8 mouse cellular contexts compared by ENCODE assay signal in the genomic region with DNA sequence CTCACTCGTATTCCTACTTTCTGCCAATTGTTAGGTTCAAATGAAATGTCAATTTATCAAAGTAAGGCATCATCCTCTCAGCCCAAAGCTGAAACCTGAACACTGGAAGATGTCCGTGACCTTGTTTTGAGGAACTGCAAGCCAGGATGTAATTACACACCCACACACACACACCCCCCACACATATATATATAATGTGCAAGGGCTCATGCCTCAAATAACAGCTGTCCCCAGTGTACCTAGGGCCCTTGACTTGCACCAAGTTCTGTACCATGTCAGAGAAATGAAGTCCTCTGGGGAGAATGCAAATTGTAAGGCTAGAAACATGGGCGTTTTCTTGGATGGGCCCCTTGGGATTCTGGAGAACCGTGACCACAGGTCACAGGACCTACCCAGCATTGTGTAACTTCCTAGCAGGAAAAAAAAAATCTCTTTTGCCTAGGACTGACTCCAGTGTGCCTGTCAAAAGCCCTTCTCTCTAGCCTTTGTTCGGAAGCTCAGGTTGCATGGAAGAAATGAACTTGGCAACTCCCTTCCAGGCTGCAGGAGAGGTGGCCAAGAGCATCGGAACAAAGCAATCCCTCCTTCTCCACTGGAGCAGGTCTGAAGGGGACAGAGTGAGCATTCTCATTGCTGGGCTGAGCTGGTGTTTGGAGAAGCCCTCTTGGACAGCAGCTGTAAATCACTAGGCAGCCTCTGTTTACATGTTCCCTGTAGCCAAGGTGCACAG.
A peak's percentile ranks its signal among the peaks of the same experiment; 100 is the strongest.
DNase-seq lines count a peak whose midpoint lies in the region; ATAC-seq and TF ChIP-seq lines count a peak whose summit lies in the region.

No protein-coding gene starts in this region.

- H3K4me2 ChIP-seq in hindbrain, embryonic 16.5 days (ENCODE audit: low read length) = no peak overlapping the region
- H3K4me2 ChIP-seq in embryonic facial prominence, embryonic 15.5 days (replicated peaks) = no peak overlapping the region
- H3K4me2 ChIP-seq in intestine, postnatal 0 days (replicated peaks; ENCODE audit: low read depth) = no peak overlapping the region
- no peak overlapping the region for H3K4me2 ChIP-seq in midbrain, embryonic 16.5 days (ENCODE audit: low read length)

- no peaks in the 10 kb centered on the region for H3K36me3 ChIP-seq in hindbrain, embryonic 10.5 days
- H3K36me3 ChIP-seq in hindbrain, embryonic 16.5 days (ENCODE audit: control insufficient read depth, insufficient read depth, low read length) = no peaks in the 10 kb centered on the region
- H3K36me3 ChIP-seq in embryonic facial prominence, embryonic 15.5 days = no peaks in the 10 kb centered on the region
- no peaks in the 10 kb centered on the region for H3K36me3 ChIP-seq in intestine, postnatal 0 days (ENCODE audit: control insufficient read depth, insufficient read depth)
- no peaks in the 10 kb centered on the region for H3K36me3 ChIP-seq in midbrain, embryonic 16.5 days (ENCODE audit: control insufficient read depth, insufficient read depth, low read length)

- H3K9ac ChIP-seq in hindbrain, embryonic 16.5 days (ENCODE audit: low read depth, low read length) = no peak overlapping the region
- H3K9ac ChIP-seq in embryonic facial prominence, embryonic 15.5 days = no peak overlapping the region
- H3K9ac ChIP-seq in intestine, postnatal 0 days (ENCODE audit: low read depth, low read length) = no peak overlapping the region
- H3K9ac ChIP-seq in midbrain, embryonic 16.5 days (ENCODE audit: low read depth, low read length) = no peak overlapping the region

- no peak for TF ChIP-seq CTCF in intestine, postnatal 0 days (IDR thresholded peaks at IDR 0.05; ENCODE audit: low read depth)

- peak overlapping the region; percentile 64; the same call in 1 of the 2 replicates for H3K27ac ChIP-seq in hindbrain, embryonic 10.5 days
- no peak overlapping the region for H3K27ac ChIP-seq in hindbrain, embryonic 16.5 days (ENCODE audit: low read depth, low read length)
- peak overlapping the region; percentile 53 for H3K27ac ChIP-seq in embryonic facial prominence, embryonic 15.5 days (replicated peaks)
- H3K27ac ChIP-seq in intestine, postnatal 0 days (ENCODE audit: low read depth, low read length) = 0 out of 2 replicates have a peak overlapping the region, but pooled peaks have one; percentile 28
- H3K27ac ChIP-seq in midbrain, embryonic 16.5 days (ENCODE audit: low read length) = no peak overlapping the region

- no peak overlapping the region for H3K4me3 ChIP-seq in hindbrain, embryonic 10.5 days
- no peak overlapping the region for H3K4me3 ChIP-seq in hindbrain, embryonic 16.5 days (ENCODE audit: low read length)
- no peak overlapping the region for H3K4me3 ChIP-seq in embryonic facial prominence, embryonic 15.5 days (replicated peaks)
- no peak overlapping the region for H3K4me3 ChIP-seq in intestine, postnatal 0 days (ENCODE audit: low read depth, low read length)
- no peak overlapping the region for H3K4me3 ChIP-seq in midbrain, embryonic 16.5 days (ENCODE audit: low read depth, low read length)

- DNase-seq in hindbrain, embryonic 10.5 days (ENCODE audit: low spot score) = no peak
- peak; percentile 34 for DNase-seq in mesoderm, embryonic 11.5 days (ENCODE audit: low read depth, low spot score)
- DNase-seq in left cerebral cortex, postnatal 36 days (ENCODE audit: low spot score in 2 of 2) = no peak
- DNase-seq in layer of hippocampus, adult 9-11 months = no peak

- WGBS in hindbrain, embryonic 10.5 days = 65% methylated on average over 6 of the region's 6 CpGs
- WGBS in hindbrain, embryonic 16.5 days = 73% methylated on average over 6 of the region's 6 CpGs
- WGBS in embryonic facial prominence, embryonic 15.5 days = 55% methylated on average over 6 of the region's 6 CpGs
- WGBS in intestine, postnatal 0 days = 44% methylated on average over 6 of the region's 6 CpGs
- WGBS in midbrain, embryonic 16.5 days = 82% methylated on average over 6 of the region's 6 CpGs

- ATAC-seq in hindbrain, embryonic 16.5 days = no peak
- ATAC-seq in embryonic facial prominence, embryonic 15.5 days (ENCODE audit: insufficient number of reproducible peaks, low FRiP score, low TSS enrichment, low read depth) = peak; percentile 54
- ATAC-seq in intestine, postnatal 0 days = no peak
- no peak for ATAC-seq in midbrain, embryonic 16.5 days

- no peaks in the 10 kb centered on the region for H3K9me3 ChIP-seq in hindbrain, embryonic 10.5 days
- H3K9me3 ChIP-seq in hindbrain, embryonic 16.5 days (ENCODE audit: control insufficient read depth, low read length) = no peaks in the 10 kb centered on the region
- H3K9me3 ChIP-seq in embryonic facial prominence, embryonic 15.5 days (replicated peaks) = no peaks in the 10 kb centered on the region
- H3K9me3 ChIP-seq in intestine, postnatal 0 days (ENCODE audit: control insufficient read depth) = no peaks in the 10 kb centered on the region
- no peaks in the 10 kb centered on the region for H3K9me3 ChIP-seq in midbrain, embryonic 16.5 days (replicated peaks; ENCODE audit: control insufficient read depth, low read length, poor library complexity, severe bottlenecking)

- intact Hi-C loops in left cerebral cortex, postnatal 36 days (cut with DNase I) = no loop called here

- peaks cover 10% of the 10 kb centered on the region for H3K4me1 ChIP-seq in hindbrain, embryonic 10.5 days (replicated peaks)
- H3K4me1 ChIP-seq in hindbrain, embryonic 16.5 days (ENCODE audit: control insufficient read depth, insufficient read depth, low read depth, low read length) = no peaks in the 10 kb centered on the region
- H3K4me1 ChIP-seq in embryonic facial prominence, embryonic 15.5 days = peaks cover 10% of the 10 kb centered on the region
- H3K4me1 ChIP-seq in intestine, postnatal 0 days (replicated peaks; ENCODE audit: control insufficient read depth, insufficient read depth, low read length) = peaks cover 5% of the 10 kb centered on the region; the same call in 1 of the 2 replicates
- H3K4me1 ChIP-seq in midbrain, embryonic 16.5 days (ENCODE audit: control insufficient read depth, insufficient read depth, low read length) = no peaks in the 10 kb centered on the region

- H3K27me3 ChIP-seq in hindbrain, embryonic 10.5 days (ENCODE audit: insufficient read depth, poor library complexity, severe bottlenecking) = no peaks in the 10 kb centered on the region
- no peaks in the 10 kb centered on the region for H3K27me3 ChIP-seq in hindbrain, embryonic 16.5 days (replicated peaks; ENCODE audit: control insufficient read depth, insufficient read depth, low read length)
- H3K27me3 ChIP-seq in embryonic facial prominence, embryonic 15.5 days = no peaks in the 10 kb centered on the region
- no peaks in the 10 kb centered on the region for H3K27me3 ChIP-seq in intestine, postnatal 0 days (replicated peaks; ENCODE audit: control insufficient read depth, insufficient read depth, low read length)
- H3K27me3 ChIP-seq in midbrain, embryonic 16.5 days (ENCODE audit: control insufficient read depth, insufficient read depth, low read depth, low read length) = no peaks in the 10 kb centered on the region

Comparison
In these comparisons a context has a peak if more than half of its experiments do, and no peak if none do; other contexts are left out.
1. H3K27ac ChIP-seq: peak in hindbrain, embryonic 10.5 days (single experiment), embryonic facial prominence, embryonic 15.5 days (single experiment) and intestine, postnatal 0 days (single experiment); none in hindbrain, embryonic 16.5 days (single experiment) and midbrain, embryonic 16.5 days (single experiment).